27 mouse cellular contexts compared by ENCODE assay signal in genomic region chr5:4534512-4534911, GRCm38 (mm10).
DNase-seq lines count a peak whose midpoint lies in the region; ATAC-seq lines count a peak whose summit lies in the region.
"Had no signal": no experiment of that assay in that cellular context is flagged by ENCODE, and none has a peak within 500 bp of the region (broad histone marks: within the 10 kb centered on the region; RNA-seq: fewer than 3 reads in every experiment).

No protein-coding gene starts in this region.

- 56% methylated on average over 2 of the region's 2 CpGs for WGBS in embryonic facial prominence, embryonic 11.5 days

- ATAC-seq in embryonic facial prominence, embryonic 11.5 days (replicated peaks; ENCODE audit: insufficient number of reproducible peaks, low FRiP score, low TSS enrichment, low read depth), result peak; percentile 55; the same call in 1 of the 2 replicates
- ATAC-seq: activated CD4-positive, CD25-positive, alpha-beta regulatory T cell, adult 4 months; CD4-positive, CD25-positive, alpha-beta regulatory T cell, adult 4 months; forebrain, embryonic 14.5 days; forebrain, postnatal 0 days; hindbrain, postnatal 0 days; intestine, postnatal 0 days had no signal

- H3K27me3 ChIP-seq in embryonic facial prominence, embryonic 11.5 days (ENCODE audit: control insufficient read depth, insufficient read depth, low read length), result no peaks in the 10 kb centered on the region
- H3K27me3 ChIP-seq: embryonic facial prominence, embryonic 15.5 days; heart, embryonic 13.5 days had no signal

- peaks cover 3% of the 10 kb centered on the region; the same call in 1 of the 2 replicates for H3K4me1 ChIP-seq in embryonic facial prominence, embryonic 11.5 days (ENCODE audit: control insufficient read depth, insufficient read depth, low read length)

- no peak overlapping the region for H3K4me2 ChIP-seq in embryonic facial prominence, embryonic 11.5 days (ENCODE audit: low read depth, low read length)
- H3K4me2 ChIP-seq: embryonic facial prominence, embryonic 15.5 days; heart, embryonic 13.5 days; hindbrain, embryonic 14.5 days had no signal

- no peaks in the 10 kb centered on the region for H3K9me3 ChIP-seq in embryonic facial prominence, embryonic 11.5 days (replicated peaks; ENCODE audit: control insufficient read depth, low read length)
- H3K9me3 ChIP-seq: embryonic facial prominence, embryonic 15.5 days; heart, embryonic 10.5 days; heart, embryonic 13.5 days had no signal

- no peak overlapping the region for H3K9ac ChIP-seq in embryonic facial prominence, embryonic 11.5 days (replicated peaks; ENCODE audit: low read length)
- H3K9ac ChIP-seq: embryonic facial prominence, embryonic 15.5 days; forebrain, postnatal 0 days; heart, embryonic 13.5 days; hindbrain, embryonic 14.5 days had no signal

- no peak overlapping the region for H3K4me3 ChIP-seq in embryonic facial prominence, embryonic 11.5 days (ENCODE audit: low read depth, low read length)
- H3K4me3 ChIP-seq: embryonic facial prominence, embryonic 15.5 days; heart, adult 2 months; heart, embryonic 10.5 days; heart, embryonic 13.5 days had no signal

- H3K36me3 ChIP-seq in embryonic facial prominence, embryonic 11.5 days (replicated peaks; ENCODE audit: control insufficient read depth, insufficient read depth, low read depth, low read length), result no peaks in the 10 kb centered on the region
- H3K36me3 ChIP-seq: embryonic facial prominence, embryonic 15.5 days; heart, embryonic 10.5 days; heart, embryonic 13.5 days had no signal

- H3K27ac ChIP-seq in embryonic facial prominence, embryonic 11.5 days (replicated peaks; ENCODE audit: low read depth, low read length), result no peak overlapping the region
- H3K27ac ChIP-seq: embryonic facial prominence, embryonic 15.5 days; heart, adult 2 months; heart, embryonic 10.5 days; heart, embryonic 13.5 days; hindbrain, embryonic 14.5 days; hindbrain, postnatal 0 days had no signal

- DNase-seq in embryo, embryonic 11 days, result peak; percentile 64
- peak; percentile 85 for DNase-seq in embryonic facial prominence, embryonic 11.5 days (ENCODE audit: low spot score)
- DNase-seq in hindlimb bud, embryonic 11.5 days (ENCODE audit: extremely low spot score, low read depth, low spot score), result peak; percentile 39
- DNase-seq in mesoderm, embryonic 11.5 days (ENCODE audit: low read depth, low spot score), result peak; percentile 54
- DNase-seq in cerebellum, postnatal 4 days (ENCODE audit: low spot score in 2 of 2), result no peak
- DNase-seq in thymus, adult 18-20 months, result no peak
- no peak for DNase-seq in Muller cell, postnatal 12 days (ENCODE audit: inconsistent ontology term)
- DNase-seq: adrenal gland, adult 8-10 months; adrenal gland, postnatal 25 days; cerebellum, adult 11-12 months; cerebellum, adult 8-10 months; cerebellum, postnatal 10 days; cerebellum, postnatal 36 days; forebrain, postnatal 0 days; gastrocnemius, postnatal 36 days; heart, adult 2 months; heart, postnatal 14 days; heart, postnatal 4 days had no signal

Comparison
In these comparisons a context has a peak if more than half of its experiments do, and no peak if none do; other contexts are left out.
1. DNase-seq: peak in embryo, embryonic 11 days (single experiment), embryonic facial prominence, embryonic 11.5 days (single experiment), hindlimb bud, embryonic 11.5 days (single experiment) and mesoderm, embryonic 11.5 days (single experiment); none in cerebellum, postnatal 4 days (0 of 2), thymus, adult 18-20 months (0 of 2) and Muller cell, postnatal 12 days (single experiment).